Mouse (Mus musculus): ENCODE measurements at regions not wholly inside any gene's neighbourhood (a gene's known extent, or its start where the extent isn't known, plus 50 kb on each side); places are given as distances from the start of the nearest gene placed in this dataset.

GRCm38 (mm10) chr1:92769696-92770095, 61.7 kb upstream of the Gpc1 start:
- TF ChIP-seq MXI1 (IDR thresholded peaks at IDR 0.05; ENCODE audit: low read depth, low read length) (no peak), TAL1 (IDR thresholded peaks at IDR 0.05; ENCODE audit: low read length) (no peak), CTCF (IDR thresholded peaks at IDR 0.05 in 2 of 3, conservative IDR thresholded peaks at IDR 0.05 in 1 of 3; ENCODE audit: control insufficient read depth in 1 of 3, insufficient read depth in 1 of 3, low read depth in 2 of 3, low read length in 3 of 3, poor library complexity in 1 of 3, severe bottlenecking in 1 of 3) (no peak), EP300 (IDR thresholded peaks at IDR 0.05; ENCODE audit: low read depth in 1 of 2, low read length in 2 of 2) (no peak), ZNF384 (IDR thresholded peaks at IDR 0.05; ENCODE audit: low read depth, low read length) (no peak), CHD2 (IDR thresholded peaks at IDR 0.05; ENCODE audit: low read length) (no peak), CHD1 (IDR thresholded peaks at IDR 0.05; ENCODE audit: low read depth, low read length) (no peak), ZKSCAN1 (IDR thresholded peaks at IDR 0.05; ENCODE audit: low read depth, low read length) (no peak), ZC3H11A (IDR thresholded peaks at IDR 0.05; ENCODE audit: low read depth, low read length) (no peak), POLR2A (IDR thresholded peaks at IDR 0.05; ENCODE audit: control insufficient read depth in 1 of 2, insufficient read depth in 1 of 2, low read depth in 1 of 2, low read length in 2 of 2, poor library complexity in 1 of 2) (no peak), MAX (IDR thresholded peaks at IDR 0.05; ENCODE audit: low read length) (no peak), MAZ (IDR thresholded peaks at IDR 0.05; ENCODE audit: low read depth, low read length) (no peak)
